Mouse (Mus musculus): ENCODE results near the gene Hist1h2bb. TPM values are rescaled to one million over a fixed set of nuclear protein-coding genes. Genes with fewer than 3 reads are reported as not detected.
A peak's percentile ranks its signal among the peaks of the same experiment; 100 is the strongest.
"Not testable (repeated sequence)": the region's sequence is repeated elsewhere in the genome, so short reads cannot be mapped to it uniquely, and the experiment has no call there.

Hist1h2bb gene
- 100 to 1,000 TPM; 281 to 294 TPM for total RNA-seq (2021)

DNA sequence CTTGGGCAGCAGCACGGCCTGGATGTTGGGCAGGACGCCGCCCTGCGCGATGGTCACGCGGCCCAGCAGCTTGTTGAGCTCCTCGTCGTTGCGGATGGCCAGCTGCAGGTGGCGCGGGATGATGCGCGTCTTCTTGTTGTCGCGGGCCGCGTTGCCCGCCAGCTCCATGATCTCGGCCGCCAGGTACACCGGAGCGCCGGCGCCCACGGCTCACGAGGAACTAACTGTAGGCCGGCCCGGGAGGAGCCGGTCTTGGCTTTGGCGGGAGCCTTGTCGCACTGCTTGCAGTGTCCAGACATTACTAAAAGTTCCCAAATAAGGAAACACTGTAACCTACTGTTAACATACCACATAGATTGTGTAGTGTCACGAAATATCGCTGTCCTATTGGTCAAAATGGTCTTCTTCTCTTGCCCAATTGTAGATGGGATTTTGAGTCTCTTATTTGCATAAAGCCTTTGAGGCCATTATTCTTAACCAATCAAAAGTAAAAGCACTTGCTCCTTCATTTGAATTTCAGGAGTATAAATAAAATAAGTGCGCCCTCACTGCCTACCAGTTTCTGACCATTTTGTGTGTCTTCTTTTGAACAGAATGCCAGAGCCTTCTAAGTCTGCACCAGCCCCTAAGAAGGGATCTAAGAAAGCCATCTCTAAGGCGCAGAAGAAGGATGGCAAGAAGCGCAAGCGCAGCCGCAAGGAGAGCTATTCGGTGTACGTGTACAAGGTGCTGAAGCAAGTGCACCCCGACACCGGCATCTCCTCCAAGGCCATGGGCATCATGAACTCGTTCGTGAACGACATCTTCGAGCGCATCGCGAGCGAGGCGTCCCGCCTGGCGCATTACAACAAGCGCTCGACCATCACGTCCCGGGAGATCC, at the start of gene Hist1h2bb:
Gene Hist1h2bb (plus strand): TSS at position 534 of the 880 bp plus-strand sequence.
- DNase-seq: peak; percentile 68

DNA sequence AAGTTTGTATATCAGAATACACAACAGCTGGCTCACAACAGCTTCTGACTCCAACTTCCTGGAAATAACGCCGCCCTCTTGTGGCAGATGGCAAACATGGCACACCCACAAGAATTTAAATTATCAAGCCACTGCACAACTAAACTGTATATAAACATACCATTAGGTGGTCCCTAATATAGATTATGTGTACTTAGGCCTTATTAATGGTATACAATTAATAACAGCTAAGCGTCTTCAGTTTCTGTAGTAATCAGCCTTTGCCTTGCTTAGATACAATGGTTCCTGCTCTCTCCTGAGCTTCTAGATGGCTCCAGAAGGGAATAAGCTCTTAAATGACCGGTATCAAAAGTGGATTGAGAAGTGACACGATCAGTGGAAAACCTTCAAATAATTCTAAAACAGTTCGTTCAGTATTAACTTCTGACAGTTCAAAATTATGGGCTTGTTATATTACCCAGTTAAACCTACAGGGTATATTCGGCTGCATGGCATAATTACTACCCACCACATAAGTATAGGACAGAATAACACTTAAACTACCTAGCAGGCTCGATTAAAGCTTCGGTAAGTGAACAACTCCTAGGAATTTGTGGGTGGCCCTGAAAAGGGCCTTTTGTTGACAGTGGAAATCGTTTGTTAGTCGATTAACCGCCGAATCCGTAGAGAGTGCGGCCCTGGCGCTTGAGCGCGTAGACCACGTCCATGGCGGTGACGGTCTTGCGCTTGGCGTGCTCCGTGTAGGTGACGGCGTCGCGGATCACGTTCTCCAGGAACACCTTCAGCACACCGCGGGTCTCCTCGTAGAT, 48.8 kb upstream of the Hist1h2bb start:
- DNase-seq: peak; percentile 73

DNA sequence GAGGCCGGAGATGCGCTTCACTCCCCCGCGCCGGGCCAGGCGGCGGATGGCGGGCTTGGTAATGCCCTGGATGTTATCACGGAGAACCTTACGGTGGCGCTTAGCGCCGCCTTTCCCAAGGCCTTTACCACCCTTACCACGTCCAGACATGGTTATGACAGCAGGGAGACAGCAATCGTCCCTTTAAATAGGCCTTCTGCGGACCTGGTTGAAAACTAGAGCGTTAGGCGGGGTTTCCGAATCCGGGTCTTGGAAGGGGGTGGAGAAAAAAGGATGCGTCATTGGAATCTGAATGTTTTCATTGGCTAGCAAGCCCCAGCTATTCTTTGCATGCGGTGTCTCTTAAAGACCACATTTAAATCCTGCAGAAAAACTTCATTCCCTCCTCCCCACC, 48.2 kb upstream of the Hist1h2bb start, which contains the start of gene Hist1h4c:
Gene Hist1h4c (minus strand): TSS at position 155 of the 394 bp plus-strand sequence.
- DNase-seq: peak; percentile 99

GRCm38 (mm10) chr13:23698996-23699395, 47.5 kb upstream of the Hist1h2bb start:
- DNase-seq: no peak

DNA sequence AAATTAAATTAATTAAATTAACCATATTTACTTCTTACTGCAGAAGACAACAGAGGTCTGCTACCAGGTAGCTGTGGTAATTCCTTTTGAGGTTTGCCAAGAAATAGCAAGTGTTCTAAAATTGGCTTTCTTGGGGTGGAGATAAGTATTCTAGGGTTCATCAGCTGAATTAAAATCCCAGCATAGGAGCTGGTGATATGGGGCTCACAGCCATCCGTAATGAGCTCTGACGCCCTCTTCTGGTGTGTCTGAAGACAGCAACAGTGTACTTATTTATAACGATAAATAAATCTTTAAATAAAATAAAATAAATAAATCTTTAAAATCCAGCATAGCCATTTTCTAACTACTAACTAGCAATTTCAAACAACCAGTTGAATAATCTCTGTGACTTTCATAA, 46.8 kb upstream of the Hist1h2bb start:
- no peak for DNase-seq

DNA sequence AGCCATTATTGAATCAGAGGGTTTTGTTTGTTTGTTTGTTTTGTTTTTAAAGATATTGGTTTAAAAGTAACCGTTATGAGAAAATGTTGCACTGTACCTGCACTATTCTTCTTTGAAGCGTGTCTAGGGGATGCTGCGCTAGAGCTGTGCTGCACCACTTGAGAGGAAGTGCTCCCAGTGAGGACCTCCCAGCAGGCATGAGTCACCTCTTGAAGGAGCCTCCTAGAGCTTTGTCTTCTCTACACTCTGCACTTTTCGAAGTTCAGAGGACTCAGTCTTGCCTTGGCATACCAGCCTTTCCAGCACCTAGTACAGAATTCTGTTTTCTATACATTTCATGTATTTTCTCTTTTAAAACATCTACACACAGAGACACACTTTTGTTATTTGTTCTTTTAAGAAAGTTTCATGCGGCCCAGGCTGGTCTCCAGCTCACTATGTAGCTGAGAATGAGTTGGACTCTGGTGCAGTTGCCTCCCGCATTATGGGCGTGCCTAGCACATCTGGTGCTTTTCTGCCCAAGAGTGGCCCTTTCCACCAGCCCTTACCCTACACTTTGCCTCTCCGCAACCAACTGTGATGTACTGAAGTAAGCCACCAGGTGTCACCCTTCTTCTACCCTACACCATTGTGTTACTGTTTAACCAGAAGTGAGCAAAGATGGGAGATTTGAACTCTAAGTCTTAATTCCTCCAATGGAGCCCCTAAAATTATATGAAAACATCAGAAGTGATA, 45.6 kb upstream of the Hist1h2bb start:
- peak; percentile 79 for DNase-seq

DNA sequence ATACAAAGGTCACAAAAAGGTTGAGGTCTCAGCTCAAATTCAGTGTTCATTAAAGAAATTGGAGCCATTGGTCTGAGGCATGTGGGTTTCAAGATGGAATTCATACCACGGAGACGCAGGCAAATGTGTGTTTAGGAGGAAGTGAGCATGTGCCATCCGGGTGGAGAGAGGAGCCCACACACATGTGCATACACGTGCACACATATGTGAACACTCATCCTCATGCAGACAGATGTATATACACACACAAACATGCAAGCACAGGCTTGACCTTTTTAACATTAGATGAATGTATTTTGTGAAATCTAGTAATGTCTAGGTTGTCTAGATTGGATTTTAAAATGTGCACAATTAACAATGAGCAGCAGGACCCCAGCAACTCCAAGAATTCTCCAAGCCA, 44.3 kb upstream of the Hist1h2bb start:
- no peak for DNase-seq

GRCm38 (mm10) chr13:23702801-23703200, 43.7 kb upstream of the Hist1h2bb start:
- DNase-seq: not testable (repeated sequence)

GRCm38 (mm10) chr13:23705751-23706356, 40.7 kb upstream of the Hist1h2bb start:
- DNase-seq: no peak

DNA sequence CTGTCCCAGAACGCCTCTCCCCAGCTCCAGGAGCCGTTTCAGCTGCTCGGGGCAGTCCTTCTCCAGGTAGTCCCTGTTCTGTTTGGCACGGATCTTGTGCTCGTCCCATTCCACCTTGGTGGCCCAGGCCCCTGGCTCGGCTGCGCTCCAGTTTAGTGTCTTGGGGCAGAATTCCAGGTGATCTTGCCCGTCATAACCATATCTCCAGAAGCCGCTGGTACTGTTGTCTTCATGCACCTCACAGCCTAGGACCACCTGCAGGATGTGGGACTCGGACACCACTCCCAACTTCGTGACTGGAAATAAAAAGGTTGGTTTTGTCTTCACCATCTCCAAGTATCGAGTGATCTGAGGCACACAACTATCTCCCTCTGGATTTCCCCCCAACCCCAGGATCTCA, 39.8 kb upstream of the Hist1h2bb start:
- no peak for DNase-seq

- no peak for DNase-seq
Observed at GRCm38 (mm10) chr13:23708041-23708440, 38.5 kb upstream of the Hist1h2bb start.

DNA sequence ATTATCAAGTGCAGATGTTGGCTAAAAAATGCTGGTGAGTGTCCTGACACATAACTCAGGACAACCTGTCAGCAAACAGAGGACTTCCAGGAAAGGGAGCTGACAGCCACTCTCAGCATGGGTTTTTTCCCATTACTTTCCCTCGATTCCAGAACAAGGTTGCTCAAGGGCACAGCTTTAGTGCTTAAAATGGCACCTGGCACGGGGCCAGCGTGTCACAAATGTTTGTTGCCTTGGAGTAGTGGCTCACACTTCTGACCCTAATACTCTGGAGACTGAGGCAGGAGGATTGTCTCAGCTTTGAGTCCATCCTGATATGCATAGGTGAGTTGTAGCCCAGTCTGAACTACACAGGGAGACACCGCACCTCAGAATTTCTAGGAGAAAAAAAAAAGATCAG, 37.9 kb upstream of the Hist1h2bb start:
- no peak for DNase-seq

GRCm38 (mm10) chr13:23709714-23710373, 36.7 kb upstream of the Hist1h2bb start:
- DNase-seq: no peak

GRCm38 (mm10) chr13:23710374-23711089, 36.0 kb upstream of the Hist1h2bb start, which contains the start of gene Hfe:
Gene Hfe (minus strand): TSS chr13:23710854.
- DNase-seq: peak; percentile 59

DNA sequence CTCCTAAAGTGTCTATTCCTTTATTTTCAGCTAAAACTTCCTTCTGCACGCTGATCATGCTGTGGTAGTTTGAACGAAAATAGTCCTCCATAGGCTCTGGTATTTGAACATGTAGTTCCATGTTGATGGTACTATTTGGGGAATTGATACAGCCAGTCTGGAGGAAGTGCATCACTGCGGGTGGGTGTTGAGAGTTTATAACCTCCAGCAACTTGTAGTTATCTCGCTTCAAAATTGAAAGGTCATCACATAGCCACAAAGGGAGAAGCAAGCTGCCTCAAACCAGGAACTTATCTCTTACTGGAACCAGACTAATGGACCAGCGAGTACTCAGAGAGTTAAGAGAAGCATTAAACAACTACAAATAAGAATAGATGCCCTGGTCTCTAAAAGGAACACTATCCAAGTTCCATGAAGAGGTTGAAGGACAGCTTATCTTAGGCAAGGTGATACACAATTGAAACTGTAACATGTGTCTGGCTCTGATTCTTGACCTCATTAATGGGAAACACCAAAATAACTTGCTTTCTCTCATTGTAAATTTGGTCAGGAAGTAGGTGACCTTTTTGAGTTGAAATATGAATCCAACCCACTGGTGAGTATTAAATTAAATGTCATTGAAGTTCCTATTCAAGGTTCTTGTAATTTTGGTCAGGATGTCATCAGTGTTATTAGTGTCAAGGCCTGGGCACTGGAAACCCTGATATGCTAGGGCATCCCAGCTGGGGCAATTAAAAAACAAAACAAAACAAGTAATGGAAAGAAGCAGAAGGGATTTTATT, 30.1 kb upstream of the Hist1h2bb start:
- DNase-seq: no peak

DNA sequence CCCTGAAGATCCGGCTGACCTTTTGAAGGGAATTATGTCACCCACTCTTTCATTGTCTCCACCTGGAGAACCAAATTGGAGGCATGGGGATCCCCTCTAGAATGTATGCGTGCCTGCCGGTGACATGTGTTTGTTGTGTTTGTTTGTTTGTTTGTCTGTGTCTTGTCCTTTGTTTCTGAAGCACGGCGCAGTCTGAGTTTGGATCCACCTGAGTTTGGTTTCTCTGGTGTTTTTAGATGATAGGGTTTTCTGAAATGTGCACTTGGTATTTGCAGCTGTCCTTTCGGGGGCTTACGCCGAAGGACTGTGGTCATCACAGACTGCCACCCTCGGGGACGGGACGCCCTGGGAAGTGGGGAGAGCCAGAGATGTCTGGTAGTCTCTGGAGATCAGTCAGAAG, 29.4 kb upstream of the Hist1h2bb start:
- DNase-seq: no peak

DNA sequence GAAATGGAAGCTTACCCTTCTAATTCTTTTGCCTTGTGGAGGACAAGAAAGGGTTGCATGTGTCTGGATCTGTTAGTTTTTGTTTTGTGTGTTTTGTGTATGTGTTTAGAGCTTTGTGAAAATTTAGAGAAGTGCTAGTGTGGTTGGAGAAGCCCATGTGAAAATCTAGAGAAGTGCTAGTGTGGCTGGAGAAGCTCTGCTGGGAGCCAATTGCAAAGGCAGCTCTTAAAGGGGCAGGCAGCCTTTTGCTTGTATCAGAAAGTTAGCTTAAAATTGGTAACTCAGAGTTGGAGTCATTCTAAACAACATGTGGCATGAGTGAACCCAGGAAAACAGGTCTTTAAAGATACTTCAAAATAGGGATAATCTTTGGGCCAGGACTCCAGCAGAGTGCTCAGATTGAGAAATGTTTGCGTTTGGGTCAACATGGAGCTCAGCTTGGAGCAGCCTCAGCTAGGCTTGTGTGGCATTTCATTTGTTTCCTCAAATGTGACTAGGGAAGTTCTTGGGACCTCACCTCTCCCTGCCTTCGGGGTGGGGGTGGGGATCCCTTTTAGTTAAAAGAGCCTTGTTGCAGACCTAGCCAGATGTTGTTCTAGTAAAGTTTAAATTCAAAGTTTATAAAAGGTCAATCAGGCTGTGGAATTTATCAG, 28.8 kb upstream of the Hist1h2bb start:
- DNase-seq: not testable (repeated sequence)

GRCm38 (mm10) chr13:23724239-23724638, 22.3 kb upstream of the Hist1h2bb start:
- peak; percentile 2 for DNase-seq

GRCm38 (mm10) chr13:23725213-23725612, 21.3 kb upstream of the Hist1h2bb start:
- DNase-seq: peak; percentile 2

Measured in heart, postnatal 4 days (tissue).